Mouse (Mus musculus) neural tube, embryonic 11.5 days (tissue): ENCODE measurements around the gene Zfp131. TPM values are rescaled to one million over a fixed set of nuclear protein-coding genes. Genes with fewer than 3 reads are reported as not detected.

Experiments used
- ATAC-seq: fragments of 200-750 bp; cut with Nextera tagmentation; 2 replicates; pipeline ENCODE4 v1.8.0; 2017; ENCODE audit warnings: moderate number of reproducible peaks, mild to moderate bottlenecking, moderate TSS enrichment, moderate library complexity; ENCODE audit not compliant: insufficient read depth, low FRiP score, low TSS enrichment
- DNase-seq: peaks from one replicate; pipeline ENCODE4 v3.0.0-alpha.2; 2015; ENCODE audit warnings: low spot score
- H3K27ac ChIP-seq: fragments of 300-500 bp; sonication (generic); 2 replicates; pipeline ENCODE4 v1.5.1; 2014; ENCODE audit warnings: low read depth, mild to moderate bottlenecking, low read length
- H3K27me3 ChIP-seq: fragments of 300-500 bp; sonication (generic); 2 replicates; pipeline ENCODE4 v1.6.1; 2014; ENCODE audit warnings: mild to moderate bottlenecking, low read length, mixed read lengths; ENCODE audit not compliant: control insufficient read depth, insufficient read depth
- H3K36me3 ChIP-seq: fragments of 300-500 bp; sonication (generic); 2 replicates; pipeline ENCODE4 v1.6.1; 2014; ENCODE audit warnings: mild to moderate bottlenecking, low read length, moderate library complexity, mixed read lengths; ENCODE audit not compliant: control insufficient read depth, insufficient read depth
- H3K4me1 ChIP-seq: fragments of 300-500 bp; sonication (generic); 2 replicates; pipeline ENCODE4 v1.6.1; 2014; ENCODE audit warnings: low read length, mixed read lengths; ENCODE audit not compliant: control insufficient read depth, insufficient read depth
- H3K4me2 ChIP-seq: fragments of 300-500 bp; sonication (generic); 2 replicates; pipeline ENCODE4 v1.6.1; 2014; ENCODE audit warnings: low read depth, mild to moderate bottlenecking, moderate library complexity
- H3K4me3 ChIP-seq: fragments of 300-500 bp; sonication (generic); 2 replicates; pipeline ENCODE4 v1.5.1; 2014; ENCODE audit warnings: low read depth, low read length
- H3K9ac ChIP-seq: fragments of 300-500 bp; sonication (generic); 2 replicates; pipeline ENCODE4 v1.6.1; 2014; ENCODE audit warnings: mild to moderate bottlenecking, low read length
- H3K9me3 ChIP-seq: fragments of 300-500 bp; sonication (generic); 2 replicates; pipeline ENCODE4 v1.6.1; 2016; ENCODE audit warnings: low read length; ENCODE audit not compliant: control insufficient read depth
- WGBS: fragments of 180-500 bp; shearing (Covaris S2); extraction: QIAGEN DNeasy Blood & Tissue Kit; methylation state at CpG from one replicate; pipeline ENCODE4 v1.1.7; 2014; 5-methylcytosine and 5-hydroxymethylcytosine counted together
- polyA plus RNA-seq: library from polyadenylated mRNA; unstranded; fragments of >200 nt; fragmentation: Nextera tagmentation; extraction: Ambion mirVana; gene quantifications from 2 replicates; pipeline ENCODE4 v1.2.1, GENCODE M21; 2014

Gene Zfp131
- polyA plus RNA-seq, 1 experiment from 2014 or later, result 40.6 TPM

DNA sequence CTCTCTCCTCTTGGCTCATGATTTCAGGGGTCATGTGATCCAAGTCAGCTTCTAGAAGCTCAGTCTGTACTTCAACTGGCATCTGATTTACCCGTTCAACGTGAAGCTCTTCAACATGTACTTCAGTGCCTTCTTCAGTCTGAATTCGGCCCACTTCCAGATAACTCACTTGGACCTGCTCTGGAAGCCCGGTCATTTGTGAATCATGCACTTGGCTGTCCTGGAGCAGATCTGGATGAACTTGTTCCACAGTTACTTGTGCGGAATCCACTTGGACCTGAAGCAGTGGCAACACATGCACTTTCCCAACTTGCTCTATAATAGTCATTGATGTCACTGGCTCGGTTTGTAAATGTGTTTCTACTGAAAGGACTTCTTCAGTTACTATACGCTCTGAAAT, 24.2 kb downstream of the Zfp131 start:
- Histone ChIP-seq H3K36me3 (peaks cover 12% of the 10 kb centered on the region), H3K4me3 (no peak overlapping the region), H3K4me2 (no peak overlapping the region), H3K4me1 (no peaks in the 10 kb centered on the region), H3K27ac (no peak overlapping the region), H3K27me3 (no peaks in the 10 kb centered on the region), H3K9me3 (no peaks in the 10 kb centered on the region), H3K9ac (no peak overlapping the region)
- 95% methylated on average over 7 of the region's 7 CpGs for WGBS
- DNase-seq (no peak), ATAC-seq (no peak)

DNA sequence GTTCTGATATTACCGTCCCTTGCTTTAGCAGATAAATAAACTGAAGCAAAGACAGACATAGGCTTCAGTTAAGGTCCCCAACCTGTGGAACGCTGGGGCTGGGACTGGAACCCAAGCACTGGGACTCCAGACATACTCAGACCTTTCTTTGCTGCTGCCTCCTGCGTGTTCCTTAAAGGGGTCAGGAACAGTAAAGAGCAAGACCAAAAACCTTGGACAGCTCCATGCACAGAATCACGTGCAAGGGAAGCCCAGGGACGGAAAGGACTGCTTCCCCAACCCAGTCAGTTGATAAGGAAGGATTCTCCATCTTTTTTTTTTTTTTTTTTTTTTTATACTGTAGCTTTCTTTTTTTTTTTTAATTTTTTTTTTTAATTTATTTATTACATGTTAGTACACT, 33.9 kb downstream of the Zfp131 start:
- Histone ChIP-seq H3K4me2 (no peak overlapping the region), H3K36me3 (no peaks in the 10 kb centered on the region), H3K4me3 (no peak overlapping the region), H3K27me3 (no peaks in the 10 kb centered on the region), H3K9ac (no peak overlapping the region), H3K27ac (no peak overlapping the region), H3K9me3 (no peaks in the 10 kb centered on the region), H3K4me1 (peaks cover 9% of the 10 kb centered on the region; the same call in 1 of the 2 replicates)
- ATAC-seq (no peak), DNase-seq (no peak)
- 29% methylated on average over 5 of the region's 5 CpGs for WGBS

DNA sequence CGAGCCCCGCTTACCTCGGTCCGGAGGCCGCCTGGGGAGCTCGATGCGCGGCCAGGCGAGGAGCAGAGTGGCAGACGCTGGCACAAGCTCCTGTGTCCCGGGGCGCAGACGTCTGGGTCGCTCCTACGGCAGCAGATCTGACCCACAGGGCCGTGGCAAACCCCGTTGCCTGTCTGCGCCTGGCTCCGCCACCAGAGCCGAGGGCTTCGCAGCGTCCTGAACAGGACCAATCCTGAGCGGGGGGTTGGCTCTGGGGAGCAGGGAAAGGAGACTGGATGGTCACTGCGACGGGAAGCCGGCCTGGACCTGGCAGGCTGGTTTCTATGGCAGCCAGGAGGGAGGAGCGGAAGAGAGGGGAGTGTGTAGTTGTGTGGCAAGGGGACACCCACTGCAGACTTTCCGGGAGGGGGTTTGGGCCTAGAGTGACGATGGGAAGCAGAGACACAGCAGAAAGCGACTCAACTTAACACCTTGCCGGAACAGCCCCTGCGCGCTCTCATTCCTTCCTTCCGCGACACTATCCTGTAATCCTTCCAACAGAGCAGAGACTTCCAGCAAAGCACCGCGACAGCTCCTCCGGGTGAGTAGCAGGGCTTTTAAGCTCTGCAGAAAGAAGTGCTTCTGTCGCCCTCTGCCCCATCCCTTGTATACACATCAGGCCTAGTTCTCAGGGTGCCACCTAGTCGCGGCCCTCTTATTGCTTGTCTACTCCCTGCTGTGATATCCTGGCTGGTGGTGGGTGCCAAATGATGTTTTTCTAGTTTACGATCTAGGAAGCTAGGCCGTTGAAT, 34.8 kb downstream of the Zfp131 start, which contains the start of gene Nim1k:
Nim1k (minus strand) TSS at position 202 of the 791 bp plus-strand sequence.
- ATAC-seq (peak; percentile 86), DNase-seq (peak; percentile 84)
- no peaks in the 10 kb centered on the region for H3K36me3 ChIP-seq
- WGBS, result 1% methylated on average over 43 of the region's 43 CpGs
- H3K4me1 ChIP-seq, result peaks cover 9% of the 10 kb centered on the region; the same call in 1 of the 2 replicates
- peak within 1 kb of the TSS; percentile 97 for H3K4me2 ChIP-seq
- H3K9ac ChIP-seq, result peak within 1 kb of the TSS; percentile 72
- H3K4me3 ChIP-seq, result peak within 1 kb of the TSS; percentile 55
- no peaks in the 10 kb centered on the region for H3K27me3 ChIP-seq
- no peaks in the 10 kb centered on the region for H3K9me3 ChIP-seq
- peak within 1 kb of the TSS; percentile 34; the same call in 1 of the 2 replicates for H3K27ac ChIP-seq

DNA sequence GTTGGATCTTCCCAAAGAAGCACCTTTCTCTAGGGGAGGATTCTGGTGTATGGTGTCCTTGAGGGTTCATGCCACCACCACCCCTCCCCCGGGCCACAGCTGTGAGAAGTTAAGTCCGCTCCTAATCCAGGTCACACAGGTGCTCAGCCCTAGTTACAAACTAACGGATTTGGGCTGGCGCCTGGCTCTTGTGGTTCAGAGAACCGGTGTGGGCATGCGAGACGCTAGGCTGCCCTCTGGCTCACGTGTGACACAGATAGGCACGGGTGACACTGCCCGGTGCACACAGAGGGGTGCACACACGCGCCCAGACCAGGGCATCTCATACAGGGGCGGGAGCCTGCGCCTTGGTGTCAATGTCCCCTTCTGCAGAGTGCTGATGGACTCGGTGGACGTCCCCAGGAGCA, 35.5 kb downstream of the Zfp131 start:
- Histone ChIP-seq H3K4me2 (peak overlapping the region; percentile 97), H3K27ac (peak overlapping the region; percentile 34; the same call in 1 of the 2 replicates), H3K9me3 (no peaks in the 10 kb centered on the region), H3K9ac (peak overlapping the region; percentile 72), H3K4me1 (peaks cover 9% of the 10 kb centered on the region; the same call in 1 of the 2 replicates), H3K36me3 (no peaks in the 10 kb centered on the region), H3K27me3 (no peaks in the 10 kb centered on the region), H3K4me3 (peak overlapping the region; percentile 55)
- DNase-seq, result peak; percentile 47
- ATAC-seq, result peak; percentile 55
- 1% methylated on average over 16 of the region's 16 CpGs for WGBS

DNA sequence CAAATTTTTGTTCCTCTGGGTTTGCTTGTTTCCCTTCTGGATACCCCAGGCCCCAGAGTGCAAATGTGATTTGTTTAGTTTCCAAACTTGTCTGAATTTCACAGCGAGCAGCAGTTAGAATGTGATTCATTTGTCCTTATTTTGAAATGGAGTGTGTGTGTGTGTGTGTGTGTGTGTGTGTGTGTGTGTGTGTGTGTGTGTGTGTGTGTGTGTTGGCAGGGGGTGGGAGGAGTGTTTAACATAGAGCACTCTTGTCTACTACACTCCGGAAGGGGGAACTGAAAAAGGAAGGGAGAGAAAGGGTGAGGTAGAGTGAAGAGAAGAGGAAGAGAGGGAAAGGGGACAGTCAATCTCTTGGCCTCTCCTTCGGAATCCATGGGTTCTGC, 36.1 kb downstream of the Zfp131 start:
- Histone ChIP-seq H3K36me3 (no peaks in the 10 kb centered on the region), H3K9me3 (no peaks in the 10 kb centered on the region), H3K9ac (no peak overlapping the region), H3K27me3 (no peaks in the 10 kb centered on the region), H3K4me2 (peak overlapping the region; percentile 97), H3K4me1 (peaks cover 9% of the 10 kb centered on the region; the same call in 1 of the 2 replicates), H3K4me3 (no peak overlapping the region), H3K27ac (no peak overlapping the region)
- no peak for ATAC-seq
- 23% methylated on average over 3 of the region's 3 CpGs for WGBS
- no peak for DNase-seq

DNA sequence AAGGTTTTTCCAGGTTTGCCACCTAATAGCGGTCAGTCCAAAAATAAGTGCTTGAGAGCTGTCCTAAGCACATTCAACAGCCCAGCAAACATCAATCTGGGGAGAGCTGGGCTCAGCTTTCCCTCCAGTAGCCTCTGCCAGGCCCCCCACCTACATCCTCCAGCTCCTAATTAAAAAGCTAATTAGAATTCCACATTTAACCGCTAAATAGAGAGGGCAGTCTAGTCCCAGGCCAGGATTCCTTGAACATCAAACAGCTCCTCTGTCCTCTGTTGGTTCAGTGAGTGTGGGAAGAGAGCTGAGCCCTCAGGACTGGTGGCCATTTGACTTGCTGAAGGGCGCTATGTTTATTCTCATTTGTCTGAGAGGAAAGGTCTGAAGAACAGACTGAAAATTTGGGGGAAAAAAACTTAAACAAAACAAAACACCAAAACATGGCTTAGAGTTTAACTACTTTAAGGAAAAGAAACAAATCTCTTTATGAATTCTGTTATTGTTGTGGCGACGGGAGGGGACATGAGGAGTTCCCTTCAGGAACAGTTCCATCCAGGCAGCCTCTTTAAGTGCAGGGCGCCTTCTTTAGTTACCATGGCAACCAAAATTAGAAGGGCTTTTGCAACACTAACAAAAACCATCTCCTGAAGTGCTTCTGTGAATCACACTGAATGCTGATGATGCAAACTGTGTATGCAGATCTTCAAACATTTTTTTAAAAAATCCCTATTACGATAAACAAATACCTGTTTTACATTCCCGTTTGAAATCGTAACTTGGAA, 36.6 kb downstream of the Zfp131 start:
- Histone ChIP-seq H3K9ac (no peak overlapping the region), H3K27ac (no peak overlapping the region), H3K4me3 (no peak overlapping the region), H3K4me1 (peaks cover 9% of the 10 kb centered on the region; the same call in 1 of the 2 replicates), H3K27me3 (no peaks in the 10 kb centered on the region), H3K36me3 (no peaks in the 10 kb centered on the region), H3K9me3 (no peaks in the 10 kb centered on the region), H3K4me2 (no peak overlapping the region)
- no peak for DNase-seq
- ATAC-seq, result no peak
- WGBS, result 62% methylated on average over 9 of the region's 9 CpGs

DNA sequence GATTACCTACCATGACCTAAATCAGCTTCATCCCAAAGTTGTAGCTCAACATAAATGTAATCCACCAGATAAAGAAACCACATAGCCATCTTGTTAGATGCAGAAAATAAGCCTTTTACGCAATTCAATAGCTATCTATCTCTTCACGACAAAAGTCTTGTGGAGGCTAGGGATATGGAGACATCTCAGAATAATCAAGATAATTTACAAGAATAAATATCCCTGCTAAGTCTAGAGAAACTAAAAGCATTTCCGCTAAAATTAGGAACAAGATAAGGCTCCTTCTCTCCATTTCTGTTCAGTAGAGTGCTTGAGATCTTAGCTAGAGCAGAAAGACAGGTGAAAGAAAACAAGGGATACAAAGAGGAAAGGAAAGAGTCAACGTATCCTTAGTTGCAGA, 43.8 kb downstream of the Zfp131 start:
- no peaks in the 10 kb centered on the region for H3K27me3 ChIP-seq
- ATAC-seq (no peak), DNase-seq (no peak)
- H3K27ac ChIP-seq, result no peak overlapping the region
- WGBS, result 88% methylated on average over 4 of the region's 4 CpGs
- H3K9ac ChIP-seq, result no peak overlapping the region
- peaks cover under 1% of the 10 kb centered on the region; the same call in 1 of the 2 replicates for H3K4me1 ChIP-seq
- no peaks in the 10 kb centered on the region for H3K9me3 ChIP-seq
- no peak overlapping the region for H3K4me3 ChIP-seq
- no peaks in the 10 kb centered on the region for H3K36me3 ChIP-seq
- no peak overlapping the region for H3K4me2 ChIP-seq

DNA sequence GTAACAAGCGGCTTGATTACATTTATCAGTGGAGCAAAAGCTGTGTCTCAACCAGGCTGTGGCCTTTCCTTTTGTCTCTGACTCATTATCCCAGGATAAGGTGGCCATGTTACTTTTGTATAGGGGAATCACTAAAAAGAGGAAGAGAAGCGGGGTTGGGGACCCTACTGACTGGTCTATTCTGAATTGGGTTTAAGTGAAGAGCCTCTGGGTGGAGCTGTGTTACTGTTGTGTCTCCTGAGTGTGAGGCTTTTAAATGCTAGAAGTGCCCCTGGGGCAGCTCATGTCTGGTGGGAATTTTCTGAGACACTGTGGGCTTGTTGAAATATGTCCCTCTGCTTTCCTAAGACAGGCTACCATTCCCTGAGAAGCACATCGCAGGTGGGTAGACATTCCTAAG, 47.2 kb downstream of the Zfp131 start:
- H3K27me3 ChIP-seq, result no peaks in the 10 kb centered on the region
- no peak overlapping the region for H3K9ac ChIP-seq
- no peak overlapping the region for H3K4me3 ChIP-seq
- H3K9me3 ChIP-seq, result no peaks in the 10 kb centered on the region
- no peaks in the 10 kb centered on the region for H3K36me3 ChIP-seq
- no peak for DNase-seq
- H3K27ac ChIP-seq, result no peak overlapping the region
- H3K4me1 ChIP-seq, result peaks cover 4% of the 10 kb centered on the region; the same call in 1 of the 2 replicates
- no peak for ATAC-seq
- 78% methylated on average over 3 of the region's 3 CpGs for WGBS
- no peak overlapping the region for H3K4me2 ChIP-seq
